Mouse (Mus musculus) activated CD4-positive, CD25-positive, alpha-beta regulatory T cell (primary cell): ENCODE results near the gene Trappc12. TPM values are rescaled to one million over a fixed set of nuclear protein-coding genes. Genes with fewer than 3 reads are reported as not detected.

ENCODE experiments used
- polyA plus RNA-seq, 2 experiments: library from polyadenylated mRNA; unstranded; fragments of 100-300 nt; shearing (Covaris generic); gene quantifications; one replicate each; pipeline ENCODE4 v1.2.1; 2017

Gene Trappc12
- 10 to 100 TPM; 47.1 to 57.7 TPM for polyA plus RNA-seq

DNA sequence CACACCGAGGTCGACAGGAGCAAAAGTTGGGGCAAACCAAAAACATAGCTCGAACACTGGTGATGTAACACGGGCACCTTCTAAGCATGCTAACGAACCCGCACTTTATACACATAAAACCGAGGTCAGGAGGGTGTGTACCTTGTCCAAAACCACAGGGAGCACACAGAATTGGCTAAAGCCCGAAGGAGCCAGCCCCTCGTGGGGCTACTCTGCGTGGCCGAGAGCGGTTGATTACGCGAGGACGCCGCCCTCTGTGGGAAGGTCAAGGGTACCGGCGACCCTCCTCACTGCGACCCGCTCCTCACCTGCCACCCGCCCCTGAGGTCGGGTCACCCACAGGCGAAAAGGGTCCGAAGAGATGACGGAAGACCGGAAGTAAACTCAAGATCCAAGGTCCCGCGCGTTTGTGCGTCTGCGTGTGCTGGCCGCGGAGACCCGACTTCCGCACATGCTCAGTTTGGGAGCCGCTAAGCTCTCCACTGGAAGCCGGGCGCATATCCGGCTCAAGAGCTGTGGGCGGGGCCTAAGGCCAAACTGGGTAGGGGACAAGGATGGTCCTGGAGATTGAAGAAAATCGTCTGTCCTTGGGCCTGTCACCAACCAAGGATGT is at the start of gene Trappc12:
Trappc12 (minus strand) TSS at position 452 of the 613 bp plus-strand sequence.

DNA sequence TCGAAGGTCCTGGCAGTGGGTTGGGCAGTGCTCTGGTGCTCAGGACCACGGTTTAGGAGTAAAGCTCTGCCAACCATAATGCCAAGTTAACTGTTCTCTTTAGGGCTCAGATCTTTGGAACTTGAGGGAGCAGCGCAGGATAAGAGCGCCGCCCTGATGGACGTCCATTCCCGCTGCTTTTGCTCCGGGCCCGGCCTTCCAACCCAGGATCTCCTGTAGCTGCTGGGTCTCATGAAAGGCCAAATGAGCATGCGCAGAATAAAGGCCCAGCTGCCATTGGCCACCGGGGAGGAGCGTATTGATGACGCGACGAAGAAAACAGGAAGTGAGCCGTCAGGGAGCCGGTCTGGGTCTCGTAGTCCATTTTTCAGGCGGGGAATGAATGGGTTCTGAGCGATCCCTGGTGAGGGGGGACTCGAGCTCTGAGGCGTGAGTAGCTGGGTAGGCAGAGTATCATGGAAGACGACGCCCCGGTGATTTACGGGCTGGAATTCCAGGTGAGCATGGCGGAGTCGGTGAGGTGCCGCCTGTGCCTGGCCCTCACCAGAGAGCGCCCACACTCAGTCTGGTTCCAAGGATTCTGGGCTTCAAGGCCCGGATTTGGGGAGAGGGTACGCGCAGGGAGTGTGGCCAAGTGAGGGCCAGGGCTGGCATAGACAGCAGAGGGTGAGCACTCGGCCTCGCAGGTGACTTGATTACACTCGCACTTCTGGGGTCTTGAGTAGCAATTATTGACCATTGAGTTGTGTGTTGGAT is 1.4 kb upstream of the Trappc12 start, which contains the start of gene Eipr1:
Eipr1 (plus strand) TSS at position 296 of the 756 bp plus-strand sequence.

DNA sequence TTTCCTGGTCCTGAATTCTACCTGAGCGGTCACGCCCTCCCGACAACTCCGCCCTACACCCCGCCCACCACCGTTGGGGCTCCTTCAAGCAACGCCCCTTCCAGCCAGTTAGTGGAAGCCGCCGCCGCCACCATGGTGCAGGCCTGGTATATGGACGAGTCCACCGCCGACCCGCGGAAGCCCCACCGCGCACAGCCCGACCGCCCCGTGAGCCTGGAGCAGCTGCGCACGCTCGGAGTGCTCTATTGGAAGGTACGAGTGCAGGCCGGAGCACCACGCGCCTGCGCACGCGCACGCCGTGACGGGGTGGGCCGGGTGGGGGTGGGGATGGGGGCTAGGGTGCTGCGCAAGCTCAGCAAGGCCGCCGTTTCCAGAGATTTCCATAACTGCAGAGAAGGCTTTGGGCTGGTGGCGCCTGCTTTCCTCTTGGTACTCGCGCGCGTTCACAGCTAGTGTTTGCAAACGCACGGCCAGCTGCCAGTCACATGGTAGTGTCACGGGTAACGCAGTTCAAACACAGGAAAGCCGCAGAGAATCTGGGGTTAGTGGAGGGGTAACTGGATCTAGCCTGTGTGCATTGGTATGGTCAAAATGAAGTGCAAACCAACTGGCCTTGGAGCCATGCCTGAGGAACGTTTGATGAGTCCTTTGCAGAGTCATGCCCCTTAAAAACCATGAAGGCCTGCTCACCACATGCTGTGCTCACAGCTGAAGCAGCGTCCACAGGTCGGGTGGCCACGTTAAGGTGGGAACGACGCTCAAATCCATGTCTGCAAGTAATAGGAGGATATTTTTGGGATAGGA is 74.9 kb downstream of the Trappc12 start, which contains the start of gene Adi1:
Adi1 (plus strand) TSS at position 111 of the 804 bp plus-strand sequence.

DNA sequence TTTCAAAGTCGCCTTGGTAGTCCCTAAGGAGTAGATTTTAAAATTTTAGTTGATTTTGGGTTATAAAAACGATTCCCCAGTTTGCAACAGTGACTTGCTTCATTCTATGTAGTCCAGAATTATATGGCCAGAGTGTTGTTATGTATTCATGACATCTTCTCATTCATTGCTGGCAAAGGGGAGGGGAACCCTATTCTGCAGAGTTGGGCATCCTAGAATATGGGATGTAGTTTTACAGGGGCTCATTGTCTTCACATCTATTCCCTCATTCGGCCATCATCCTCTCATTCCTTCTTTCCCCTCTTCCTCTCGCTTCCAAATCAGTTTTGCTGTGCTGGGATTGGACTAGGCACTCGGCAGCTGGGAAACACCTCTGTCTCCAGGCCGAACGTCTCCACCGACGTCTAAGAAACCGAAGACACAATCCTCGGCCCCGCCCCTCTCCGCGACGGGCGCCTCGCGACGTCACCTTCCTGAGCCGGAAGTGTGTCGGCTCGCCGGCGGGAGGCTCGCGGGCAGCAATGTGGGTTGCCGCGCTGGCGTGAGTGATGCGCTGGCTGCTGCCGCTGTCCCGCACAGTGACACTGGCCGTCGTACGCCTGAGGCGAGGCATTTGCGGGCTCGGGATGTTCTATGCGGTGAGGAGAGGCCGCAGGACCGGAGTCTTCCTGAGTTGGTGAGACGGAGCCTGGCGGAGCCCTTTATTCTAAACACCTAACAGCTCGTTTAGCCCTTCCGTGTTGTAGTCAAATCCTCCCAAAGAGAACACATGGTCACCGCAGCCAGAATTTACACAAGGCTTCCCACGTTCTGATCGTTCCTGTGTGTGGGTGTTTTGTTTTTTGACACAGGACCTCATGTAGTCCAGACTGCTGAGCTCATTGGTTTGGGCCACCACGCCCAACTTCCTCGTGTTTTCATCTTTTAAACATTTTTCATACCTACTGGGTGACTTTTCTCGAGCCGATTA is 100.8 kb downstream of the Trappc12 start, which contains the start of gene Rnaseh1:
Rnaseh1 (plus strand) TSS at position 462 of the 970 bp plus-strand sequence.

Other genes starting within 250 kb of the Trappc12 start
- gene Dcdc2c, start 198.1 kb downstream of the Trappc12 start, polyA plus RNA-seq, result under 1 TPM in 1 of 2 experiments, not detected in 1; 0.14 TPM
- not detected for gene Allc, start 167.9 kb downstream of the Trappc12 start, polyA plus RNA-seq
- gene Colec11, start 127.1 kb downstream of the Trappc12 start, polyA plus RNA-seq, result 1 to 10 TPM in 1 of 2 experiments, not detected in 1; 1.1 TPM
- 1,000 to 10,000 TPM in 1 of 2 experiments, 100 to 1,000 TPM in 1; 732 to 1,312 TPM for gene Rps7, start 114.5 kb downstream of the Trappc12 start, polyA plus RNA-seq
- gene Rnaseh1, start 100.9 kb downstream of the Trappc12 start, polyA plus RNA-seq, result 10 to 100 TPM; 33.8 to 39.1 TPM
- gene Adi1, start 75.2 kb downstream of the Trappc12 start, polyA plus RNA-seq, result 10 to 100 TPM; 50.8 to 75.7 TPM
- 10 to 100 TPM; 45.7 to 58.5 TPM for gene Eipr1, start 1.3 kb upstream of the Trappc12 start, polyA plus RNA-seq